Comparison of ENCODE assay signal across 19 mouse cellular contexts in genomic region chr7:24605561-24605960, GRCm38 (mm10). TPM values are rescaled to one million over a fixed set of nuclear protein-coding genes. Genes with fewer than 3 reads are reported as not detected.
"Had no signal": no experiment of that assay in that cellular context is flagged by ENCODE, and none has a peak within 500 bp of the region (broad histone marks: within the 10 kb centered on the region; RNA-seq: fewer than 3 reads in every experiment).

No protein-coding gene starts in this region.

- DNase-seq: kidney, postnatal 10 days; liver, embryonic 13.5 days; retina, postnatal 1 day; thymus, adult 2 months; thymus, postnatal 25 days had no signal

- H3K9ac ChIP-seq: kidney, embryonic 15.5 days; limb, embryonic 12.5 days; limb, embryonic 15.5 days; liver, embryonic 13.5 days; midbrain, embryonic 12.5 days; midbrain, embryonic 15.5 days; neural tube, embryonic 13.5 days had no signal

- H3K36me3 ChIP-seq: liver, embryonic 13.5 days; midbrain, embryonic 12.5 days; midbrain, embryonic 15.5 days; neural tube, embryonic 13.5 days had no signal

- H3K27ac ChIP-seq: kidney, embryonic 15.5 days; left cerebral cortex, adult 2 months; limb, embryonic 12.5 days; limb, embryonic 15.5 days; liver, embryonic 13.5 days; macrophage; midbrain, embryonic 12.5 days; midbrain, embryonic 15.5 days; neural tube, embryonic 13.5 days had no signal

- H3K4me3 ChIP-seq: kidney, embryonic 15.5 days; left cerebral cortex, adult 2 months; limb, embryonic 12.5 days; limb, embryonic 15.5 days; liver, embryonic 13.5 days; midbrain, embryonic 12.5 days; midbrain, embryonic 15.5 days; myocyte; neural tube, embryonic 13.5 days had no signal

- H3K9me3 ChIP-seq: kidney, embryonic 15.5 days; limb, embryonic 12.5 days; limb, embryonic 15.5 days; liver, embryonic 13.5 days; midbrain, embryonic 12.5 days; midbrain, embryonic 15.5 days; neural tube, embryonic 13.5 days had no signal

- ATAC-seq: intestine, postnatal 0 days; midbrain, embryonic 15.5 days had no signal

- H3K4me2 ChIP-seq: kidney, embryonic 15.5 days; limb, embryonic 12.5 days; limb, embryonic 15.5 days; liver, embryonic 13.5 days; midbrain, embryonic 12.5 days; midbrain, embryonic 15.5 days; neural tube, embryonic 13.5 days had no signal

RNA-seq across cellular contexts. Expression of gene Phldb3, which starts 5.0 kb away (rescaled TPM):
- total RNA-seq: left cerebral cortex, adult 2 months had no signal
- polyA plus RNA-seq: midbrain, embryonic 12.5 days; midbrain, embryonic 15.5 days; neural tube, embryonic 13.5 days had no signal

RNA-seq across cellular contexts. Expression of gene Zfp575, which starts 18.1 kb away (rescaled TPM):
- total RNA-seq: monocyte, adult 5-6 weeks; neutrophil, adult 5-6 weeks had no signal

RNA-seq across cellular contexts. Expression of gene Lypd3, which starts 30.8 kb away (rescaled TPM):
- total RNA-seq: megakaryocyte, adult 5-6 weeks; monocyte, adult 5-6 weeks; neutrophil, adult 5-6 weeks had no signal
- polyA plus RNA-seq: liver, embryonic 13.5 days; macrophage; myocyte; spleen, adult 2 months had no signal
